Mouse (Mus musculus): ENCODE data around the gene Rpn2. TPM values are rescaled to one million over a fixed set of nuclear protein-coding genes. Genes with fewer than 3 reads are reported as not detected.
A peak's percentile ranks its signal among the peaks of the same experiment; 100 is the strongest.

The Rpn2 gene
- total RNA-seq (2021), result 100 to 1,000 TPM; 137 to 145 TPM
- long read RNA-seq, transcript Rpn2-202 (17 exons, 2,756 nt), result major isoform, 66 of 282 reads
- long read RNA-seq, transcript Rpn2-205 (17 exons, 1,944 nt), result minor isoform, 10 of 282 reads
- long read RNA-seq, partial matches to known transcripts, result 19 of 282 reads
- long read RNA-seq, other reads (novel, unspliced or antisense), result 187 of 282 reads

DNA sequence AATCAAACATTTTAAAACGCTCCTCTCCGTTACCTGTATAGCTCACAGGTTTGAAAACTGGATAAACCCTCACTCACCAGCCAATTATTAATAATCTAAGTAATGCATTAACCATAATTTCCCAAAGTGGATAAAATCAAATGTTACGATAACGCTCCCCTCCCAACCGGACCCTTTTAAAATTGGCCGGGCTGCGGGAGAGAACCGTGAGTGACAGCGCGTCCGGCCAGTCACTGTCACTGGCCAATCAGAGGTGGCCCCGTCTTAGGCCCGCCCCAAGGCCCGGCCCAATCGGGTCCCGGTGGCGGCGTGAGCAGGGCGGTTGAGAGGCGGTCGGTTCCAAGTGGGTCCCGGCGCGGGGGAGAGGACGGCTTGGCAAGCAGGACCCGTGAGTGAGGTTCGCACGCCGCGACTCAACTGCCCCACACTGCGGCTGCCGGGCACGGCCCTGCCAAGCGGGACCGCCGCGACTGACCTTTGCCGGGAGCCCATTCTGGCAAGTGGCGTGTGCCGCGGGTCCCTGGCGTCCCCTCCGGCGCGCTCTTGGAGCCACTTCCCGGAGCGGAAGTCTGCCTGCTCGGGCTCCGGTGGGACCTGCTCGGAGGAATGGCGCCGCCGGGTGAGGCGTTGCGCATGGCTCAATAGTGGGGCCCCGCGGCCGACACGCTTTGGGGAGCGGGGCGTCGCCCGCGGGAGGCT lies at the start of gene Rpn2:
Gene Rpn2 (plus strand): TSS at position 301 of the 699 bp plus-strand sequence.
- DNase-seq (ENCODE audit: low spot score in 2 of 2), result peak; percentile 95 to 97

DNA sequence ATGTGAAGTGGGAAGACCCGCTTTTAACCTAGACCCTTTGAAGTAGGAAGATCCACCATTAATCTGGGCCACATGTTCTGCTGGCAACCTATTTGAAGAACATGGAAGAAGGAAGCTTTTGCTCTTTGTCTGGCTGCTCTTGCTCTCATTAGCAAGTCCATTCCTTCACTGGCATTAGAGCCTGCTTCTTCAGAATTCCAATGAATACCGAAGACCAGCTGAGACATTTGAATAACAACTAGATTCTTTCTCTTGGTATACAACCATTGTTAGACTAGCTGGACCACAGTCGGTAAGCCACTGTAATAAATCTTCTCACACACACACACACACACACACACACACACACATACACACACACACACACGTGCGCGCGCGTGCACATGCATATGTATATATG lies 42.9 kb upstream of the Rpn2 start:
- DNase-seq (ENCODE audit: low spot score in 2 of 2), result no peak

DNA sequence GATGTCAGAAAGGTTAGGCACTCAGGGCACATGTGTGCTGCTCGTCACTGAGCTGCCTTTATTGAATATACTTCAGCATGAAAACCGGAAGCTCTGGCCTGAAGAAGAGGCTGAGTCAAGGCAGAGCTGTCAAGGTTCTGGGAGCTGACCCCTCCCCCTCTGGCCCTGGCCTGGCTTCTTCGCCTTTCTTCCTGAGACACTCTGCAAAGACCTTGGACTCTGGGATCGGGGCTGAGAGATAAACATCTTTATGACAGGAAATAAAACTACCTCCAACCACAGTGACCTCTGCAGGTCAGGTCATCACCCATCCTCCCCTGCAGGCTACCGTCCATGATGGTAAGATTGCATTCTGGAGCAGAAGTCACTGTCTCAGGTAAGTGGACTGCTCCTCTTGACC lies 33.8 kb upstream of the Rpn2 start:
- DNase-seq (ENCODE audit: low spot score in 2 of 2), result no peak

DNA sequence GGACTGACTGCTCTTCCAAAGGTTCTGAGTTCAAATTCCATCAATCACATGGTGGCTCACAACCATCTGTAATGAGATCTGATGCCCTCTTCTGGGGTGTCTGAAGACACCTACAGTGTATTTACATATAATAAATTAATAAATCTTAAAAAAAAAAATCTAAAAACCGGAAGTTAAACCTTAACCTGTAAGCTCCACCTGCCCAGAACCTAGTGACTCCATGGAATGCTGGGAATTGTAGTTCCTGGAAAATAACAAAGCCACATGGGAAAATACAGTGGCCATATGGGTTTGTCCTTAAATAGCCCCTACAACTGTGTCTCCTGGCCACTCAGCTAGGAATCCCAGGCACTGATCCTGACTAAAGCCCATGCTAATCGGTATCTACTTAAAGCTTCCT lies 33.2 kb upstream of the Rpn2 start:
- no peak for DNase-seq (ENCODE audit: low spot score in 2 of 2)

DNA sequence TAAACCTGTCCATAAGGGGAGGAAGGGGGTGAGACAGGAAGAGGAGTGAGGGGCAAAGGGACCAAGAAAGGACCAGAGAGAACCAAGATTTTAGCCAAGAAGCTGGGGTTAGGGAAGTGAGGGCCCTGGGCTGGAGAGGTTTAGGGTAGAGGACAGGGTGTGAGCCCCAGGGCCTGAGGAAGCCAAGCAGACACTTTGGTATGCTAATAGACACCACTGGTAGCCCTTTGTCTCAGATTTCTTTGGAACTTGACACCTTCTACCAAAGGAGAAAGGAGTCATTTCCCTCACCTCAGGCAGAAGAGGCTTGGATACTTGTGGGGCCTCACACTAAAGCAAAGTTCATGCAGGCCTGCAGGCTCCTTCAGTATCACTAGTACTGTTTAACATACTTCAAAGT lies 30.7 kb upstream of the Rpn2 start:
- DNase-seq (ENCODE audit: low spot score in 2 of 2), result no peak

DNA sequence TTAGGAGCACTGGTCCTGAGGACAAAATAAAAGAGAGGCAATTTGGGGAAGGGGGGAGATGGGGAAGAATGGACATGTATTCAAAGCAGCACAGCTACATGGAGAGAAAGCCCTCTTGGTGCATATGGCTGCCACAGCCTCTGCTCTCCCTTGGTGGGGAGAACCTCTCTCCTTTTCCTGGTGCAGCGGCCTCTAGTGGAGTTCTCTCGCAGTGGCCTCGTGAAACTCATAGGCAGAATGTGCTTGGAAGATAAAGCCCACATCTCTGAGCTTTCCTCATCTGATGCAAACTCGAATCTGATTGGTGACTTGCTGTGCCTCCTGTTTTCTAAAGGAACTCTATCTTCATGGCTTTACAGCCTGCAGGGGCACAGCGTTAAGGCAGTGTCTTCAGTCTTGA lies 19.1 kb upstream of the Rpn2 start:
- DNase-seq (ENCODE audit: low spot score in 2 of 2), result peak; percentile 34 to 77

DNA sequence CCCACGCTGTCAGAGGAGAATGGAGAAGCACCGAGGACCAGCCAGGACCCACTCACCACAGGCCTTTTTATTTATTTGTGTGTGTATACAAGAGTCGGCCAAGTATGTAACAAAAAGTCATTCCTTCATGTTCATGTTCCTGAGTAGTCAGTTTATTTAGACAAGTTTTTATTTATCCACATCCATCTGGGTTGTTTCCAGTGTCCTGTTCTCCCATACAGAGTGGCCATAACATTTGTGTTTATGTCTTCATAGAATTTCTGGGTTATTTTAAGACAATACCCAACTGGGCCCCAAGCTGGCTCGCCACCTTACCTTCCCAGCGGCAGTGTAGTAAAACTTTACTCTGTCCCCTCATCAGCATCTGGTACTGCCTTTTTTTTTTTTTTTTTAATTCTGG lies 16.9 kb upstream of the Rpn2 start:
- DNase-seq (ENCODE audit: low spot score in 2 of 2), result no peak

DNA sequence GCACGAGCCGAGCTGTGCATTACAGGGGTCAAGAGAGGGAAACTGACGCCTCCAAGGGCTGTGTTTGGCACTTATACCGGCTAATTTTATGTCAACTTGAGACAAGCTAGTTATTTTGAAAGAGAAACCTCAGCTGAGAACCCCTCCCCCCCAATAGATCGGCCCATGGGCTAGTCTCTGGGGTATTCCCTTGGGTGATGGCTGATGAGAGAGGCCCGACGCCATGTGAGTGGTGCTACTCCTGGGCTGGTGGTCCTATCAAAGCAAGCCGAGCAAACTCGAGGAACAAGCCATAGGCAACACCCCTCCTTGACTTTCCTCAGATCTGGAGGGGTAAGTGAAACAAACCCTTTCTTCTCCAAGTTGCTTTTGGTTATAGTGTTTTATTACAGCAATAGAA lies 16.3 kb upstream of the Rpn2 start:
- no peak for DNase-seq (ENCODE audit: low spot score in 2 of 2)

DNA sequence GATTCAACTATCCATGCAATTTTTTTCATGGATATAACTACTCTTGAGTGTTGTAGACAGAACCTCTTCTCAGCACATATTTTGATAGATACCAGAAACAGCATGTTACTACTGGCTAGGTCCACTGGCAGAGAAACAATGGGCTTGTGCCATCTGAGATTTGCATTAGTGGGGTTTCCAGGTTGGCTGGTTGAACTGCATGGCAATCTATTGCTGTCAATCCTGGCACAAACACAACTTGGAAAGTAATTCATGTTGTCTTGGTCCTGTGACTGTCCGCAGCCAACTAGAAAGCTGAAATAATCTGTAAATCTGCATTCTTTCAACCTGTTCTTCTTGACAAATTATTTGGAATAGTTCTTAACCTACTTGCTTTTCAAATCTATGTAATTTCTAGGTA lies 15.7 kb upstream of the Rpn2 start:
- DNase-seq (ENCODE audit: low spot score in 2 of 2), result no peak

DNA sequence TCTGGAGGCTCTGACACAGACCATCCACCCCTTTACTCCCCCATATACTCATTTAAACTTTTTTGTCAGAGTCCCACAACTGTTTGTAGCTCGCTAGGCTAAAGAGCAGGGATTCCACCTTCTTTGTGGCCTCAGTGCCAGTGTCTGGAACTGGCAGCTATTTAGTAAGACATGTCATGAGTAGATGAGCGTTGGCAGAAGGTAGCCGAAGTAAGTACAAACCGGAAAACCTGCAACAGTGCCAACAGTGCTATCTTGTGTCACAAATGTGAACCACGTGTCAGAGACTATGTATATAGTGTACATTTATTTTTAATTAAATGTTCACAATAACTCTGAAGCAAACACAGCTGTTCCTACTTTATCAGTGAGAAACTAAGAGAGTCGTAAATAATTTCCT lies 15.0 kb upstream of the Rpn2 start:
- no peak for DNase-seq (ENCODE audit: low spot score in 2 of 2)

DNA sequence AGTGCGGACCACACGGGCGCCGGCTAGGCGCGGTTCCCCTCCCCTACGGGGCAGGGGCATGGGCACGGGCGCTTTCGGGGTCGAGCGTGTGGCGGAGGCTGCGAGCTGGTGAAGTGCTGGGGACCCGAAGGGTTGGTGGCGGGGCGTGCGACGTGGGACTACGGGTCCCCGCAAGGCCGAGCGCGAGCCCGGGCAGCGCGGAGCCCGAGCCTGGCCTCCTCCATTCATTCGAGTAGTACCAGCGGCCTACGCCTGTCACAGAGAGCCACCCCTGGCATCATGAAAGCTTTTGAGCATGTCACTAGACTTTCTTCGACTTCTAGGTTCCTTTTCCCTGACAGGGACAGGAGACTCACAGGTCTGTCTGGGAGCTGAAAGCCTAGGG lies 591 bp downstream of the Rpn2 start, which contains the start of gene Mroh8:
Gene Mroh8 (minus strand): TSS at position 134 of the 385 bp plus-strand sequence.
- peak in 1 of 2 experiments; percentile 77 for DNase-seq (ENCODE audit: low spot score in 2 of 2)

DNA sequence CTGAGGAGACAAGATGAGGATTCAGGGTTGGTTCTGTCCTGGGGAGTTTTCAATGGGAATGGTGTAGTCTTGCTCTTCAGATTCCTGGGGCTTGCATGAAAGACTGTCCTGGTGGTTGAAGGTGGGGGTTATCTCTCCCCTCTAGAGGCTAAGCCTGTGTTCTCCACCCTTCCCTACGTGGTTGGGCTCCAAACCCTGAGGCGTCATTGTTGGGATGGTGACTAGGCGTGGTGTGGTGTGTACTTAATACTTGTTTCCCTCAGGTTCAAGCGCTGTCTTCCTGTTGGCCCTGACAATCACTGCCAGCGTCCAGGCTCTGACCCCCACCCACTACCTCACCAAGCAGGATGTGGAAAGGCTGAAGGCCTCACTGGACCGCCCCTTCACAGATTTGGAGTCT lies 4.5 kb downstream of the Rpn2 start:
- DNase-seq (ENCODE audit: low spot score in 2 of 2), result no peak

DNA sequence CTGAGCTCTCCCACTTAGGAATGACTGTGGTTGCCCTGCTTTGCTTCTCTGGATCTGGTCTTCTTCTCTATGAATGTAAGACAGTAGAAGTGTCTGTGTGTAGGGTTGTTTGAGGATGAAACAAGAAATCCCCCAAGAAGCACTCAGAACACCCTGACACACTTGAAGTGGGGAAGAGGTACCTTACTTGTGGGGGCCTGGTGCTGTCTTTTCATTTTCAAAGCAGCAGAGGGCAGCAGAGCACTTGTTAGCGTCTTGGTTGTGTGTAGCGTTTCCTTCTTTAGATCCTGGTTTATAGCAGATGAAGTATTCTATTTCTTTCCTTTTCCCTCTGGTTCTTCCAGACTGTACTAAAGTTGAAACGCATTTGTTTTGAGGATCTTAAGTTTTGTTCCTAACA lies 8.7 kb downstream of the Rpn2 start:
- DNase-seq (ENCODE audit: low spot score in 2 of 2), result peak; percentile 28 to 69

DNA sequence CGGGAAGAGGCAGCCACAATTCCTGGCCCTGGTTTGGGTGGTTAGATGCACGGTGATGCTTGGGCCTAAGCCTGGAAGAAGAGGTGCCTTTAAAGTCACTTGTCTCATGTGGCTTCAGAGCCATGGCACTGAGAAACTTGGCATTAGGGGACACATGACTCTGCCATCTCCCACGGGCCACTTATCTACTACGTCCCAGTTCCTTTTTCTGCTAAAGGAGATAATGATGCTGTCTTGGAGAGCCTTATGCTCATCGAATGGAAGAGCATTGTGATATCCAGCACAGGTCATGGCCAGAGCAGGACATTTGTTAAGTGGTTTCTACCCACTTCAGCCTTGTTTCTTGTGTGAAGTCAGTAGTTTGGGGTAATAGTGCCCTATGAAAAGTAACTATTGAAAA lies 10.2 kb downstream of the Rpn2 start:
- no peak for DNase-seq (ENCODE audit: low spot score in 2 of 2)

DNA sequence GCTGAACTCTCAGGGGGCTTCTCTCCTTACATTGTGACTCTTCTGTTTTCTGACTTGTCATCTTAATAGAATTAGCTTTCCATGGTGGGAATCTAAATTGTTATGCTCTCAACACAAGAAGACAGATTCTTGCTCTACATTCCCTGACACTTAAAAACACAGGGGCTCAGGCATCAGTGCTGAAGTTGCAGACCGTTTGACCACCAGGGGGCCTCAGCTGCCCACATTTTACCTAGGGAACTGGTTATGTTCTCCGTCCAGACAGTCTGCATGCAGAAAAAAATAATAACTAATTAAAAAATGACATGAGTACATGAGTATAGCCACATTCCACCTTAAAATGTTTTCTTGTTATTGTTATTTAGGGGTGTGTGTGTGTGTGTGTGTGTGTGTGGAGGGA lies 13.3 kb downstream of the Rpn2 start:
- DNase-seq (ENCODE audit: low spot score in 2 of 2), result peak; percentile 40 to 84

DNA sequence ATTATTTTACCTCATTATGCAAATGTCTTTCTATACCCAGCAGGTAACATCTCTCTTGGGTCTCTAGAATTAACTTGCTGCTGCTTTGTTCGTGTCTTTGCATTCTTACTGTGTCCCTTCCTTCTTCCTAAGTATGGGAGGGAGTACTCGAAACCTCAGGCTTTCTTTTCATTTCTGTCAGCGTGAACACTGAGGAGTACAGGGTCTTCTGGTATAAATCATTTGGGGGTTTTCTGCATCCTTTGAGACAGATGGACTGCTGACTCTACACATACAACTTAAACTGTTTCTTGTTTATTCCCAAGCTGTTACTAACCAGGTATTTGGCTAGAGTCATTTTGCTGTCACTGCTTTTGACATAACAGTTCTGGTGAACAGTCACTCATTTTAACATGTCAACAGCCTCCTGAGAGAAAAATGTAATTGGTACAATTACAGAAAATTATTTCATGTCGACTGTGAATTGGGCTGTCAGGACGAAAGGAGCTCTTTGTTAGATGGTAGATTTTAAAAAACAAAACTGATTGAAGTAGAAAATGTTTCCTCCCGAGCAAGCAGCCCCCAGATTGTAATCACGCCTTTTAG lies 17.4 kb downstream of the Rpn2 start:
- DNase-seq (ENCODE audit: low spot score in 2 of 2), result no peak

DNA sequence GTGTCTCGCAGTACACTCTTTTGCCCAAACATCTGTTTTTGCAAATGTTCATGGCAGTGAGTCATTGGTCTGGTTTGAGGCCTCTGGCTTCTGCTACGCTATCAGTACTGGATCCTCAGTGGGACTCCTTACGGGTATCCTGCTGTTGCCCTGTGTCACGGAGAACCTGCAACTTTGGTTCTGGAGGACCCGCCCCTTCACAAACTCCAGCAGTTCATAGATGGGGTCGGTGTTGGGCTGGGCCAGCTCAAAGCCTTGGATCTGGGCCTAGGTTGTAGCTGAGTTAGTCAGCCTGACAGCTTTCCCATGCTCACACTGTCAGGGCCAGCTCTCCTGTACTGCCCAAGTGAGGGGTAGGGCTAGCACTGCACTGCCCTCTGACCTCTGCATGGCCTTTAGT lies 21.2 kb downstream of the Rpn2 start:
- no peak for DNase-seq (ENCODE audit: low spot score in 2 of 2)

DNA sequence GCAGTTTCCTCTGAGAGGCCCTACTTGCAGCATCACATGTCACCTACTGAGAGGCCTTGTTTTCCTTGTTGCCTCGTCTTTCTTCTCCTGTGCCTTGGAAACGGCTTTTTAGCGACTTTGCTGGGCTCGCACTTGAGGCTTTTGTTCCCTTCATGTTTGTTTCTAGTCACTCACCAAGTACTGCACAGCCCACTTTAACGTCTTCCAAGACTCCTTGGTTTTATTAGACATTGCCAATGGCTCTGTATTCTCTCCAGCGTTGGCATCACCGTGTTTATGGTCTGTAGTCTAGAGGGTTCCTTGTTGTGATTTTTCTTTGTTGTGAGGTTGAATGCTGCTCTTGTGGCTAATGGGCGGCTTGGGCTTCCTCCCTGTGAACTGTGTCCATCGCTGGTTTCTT lies 24.3 kb downstream of the Rpn2 start:
- peak in 1 of 2 experiments; percentile 44 for DNase-seq (ENCODE audit: low spot score in 2 of 2)

DNA sequence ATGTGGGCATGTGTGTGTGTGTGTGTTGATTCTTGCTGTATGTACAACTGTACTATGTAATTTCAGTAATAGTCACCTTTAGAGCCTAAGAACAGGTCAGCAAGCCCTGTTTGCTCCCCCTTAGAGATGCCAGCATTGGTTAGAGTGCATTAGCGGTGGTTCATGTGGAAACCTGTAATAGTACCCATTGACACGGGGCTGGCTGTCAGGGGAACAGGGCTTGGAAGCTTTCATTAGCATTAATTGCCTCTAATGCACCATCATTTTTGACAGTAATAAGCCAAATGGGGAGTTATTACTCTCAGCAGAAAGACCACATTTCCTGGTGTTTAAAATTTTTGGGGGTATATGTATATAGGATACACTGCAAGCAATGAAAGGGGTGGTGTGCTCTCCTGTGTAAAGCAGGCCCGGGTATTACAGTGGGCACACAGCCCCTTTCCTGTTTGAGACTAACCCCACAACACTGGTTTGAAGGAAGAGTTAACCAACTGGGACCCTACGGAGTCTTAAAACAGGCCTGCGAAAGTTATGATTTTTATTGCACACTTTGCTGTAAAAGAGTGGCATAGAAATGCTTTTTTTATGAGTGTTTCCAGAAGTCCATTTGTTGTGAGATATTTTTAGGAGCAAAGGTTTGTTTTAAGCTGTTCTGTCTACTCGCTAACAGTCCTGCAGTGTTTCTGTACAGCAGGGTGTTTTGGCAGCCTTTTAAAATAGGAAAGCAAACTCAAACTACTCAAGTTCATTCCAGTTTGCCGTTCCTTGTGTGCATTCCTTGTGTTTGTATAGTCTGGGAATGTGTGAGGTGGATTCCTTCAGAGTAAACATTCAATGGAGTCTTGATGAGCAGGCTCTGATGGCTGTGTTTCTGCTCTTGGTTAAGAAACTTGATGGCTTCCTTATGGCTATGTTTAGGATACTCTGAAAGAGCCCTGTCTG lies 27.5 kb downstream of the Rpn2 start:
- no peak for DNase-seq (ENCODE audit: low spot score in 2 of 2)

DNA sequence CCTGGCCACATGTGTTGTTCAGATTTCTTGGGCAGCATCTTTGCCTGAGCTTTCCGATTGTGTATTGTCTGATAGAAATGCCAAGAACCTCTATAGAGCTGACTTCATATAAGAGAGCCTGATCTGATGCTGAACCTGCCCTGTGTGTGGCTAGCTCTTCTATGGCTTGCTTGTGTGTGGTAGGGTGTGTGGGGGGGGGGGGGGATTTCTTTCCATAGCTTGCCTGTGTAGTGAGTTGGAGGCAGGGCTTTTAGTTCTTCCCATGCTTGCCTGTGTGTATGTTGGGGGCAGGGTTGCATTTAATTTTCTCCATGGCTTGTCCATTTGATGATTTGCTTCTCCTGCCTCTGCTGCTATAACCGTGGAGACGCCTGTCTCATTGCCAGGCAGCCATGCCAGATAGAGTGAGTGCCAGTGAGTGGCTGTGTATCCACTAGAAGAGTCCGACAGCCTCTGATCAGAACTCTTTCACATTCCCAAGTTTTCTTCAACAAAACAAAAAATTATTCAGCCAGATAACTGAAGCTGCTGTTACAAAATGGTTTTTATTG lies 29.0 kb downstream of the Rpn2 start:
- DNase-seq (ENCODE audit: low spot score in 2 of 2), result peak in 1 of 2 experiments; percentile 32

DNA sequence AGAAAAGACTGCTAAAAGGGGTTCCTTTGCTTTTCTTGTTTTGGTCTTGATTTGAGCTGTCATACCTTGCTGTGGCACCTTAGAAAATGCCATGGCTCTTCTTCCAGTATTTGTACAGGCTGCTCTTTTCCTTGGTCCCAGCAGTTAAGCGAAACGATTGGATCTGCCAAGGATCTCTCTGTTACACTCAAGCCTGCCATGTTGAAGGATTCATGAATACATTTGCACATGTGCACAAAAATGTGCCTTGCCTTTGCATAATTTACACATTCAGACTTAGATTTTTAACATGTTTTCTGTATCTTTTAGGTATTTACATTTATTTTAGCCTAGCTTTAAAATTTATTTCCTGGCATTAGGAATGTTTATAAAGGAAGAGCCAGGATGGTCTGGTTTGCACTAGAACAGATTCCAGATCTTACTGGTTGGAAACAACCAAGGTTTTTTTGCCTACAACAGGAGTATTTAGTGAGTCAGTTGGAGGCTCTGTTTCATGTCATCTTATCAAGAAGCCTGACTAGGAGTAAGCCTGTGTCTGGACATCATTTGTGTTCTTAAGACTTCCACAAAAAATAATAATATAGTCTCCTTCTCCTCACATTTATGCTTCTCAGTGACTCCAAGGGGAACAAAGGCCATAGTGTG lies 29.6 kb downstream of the Rpn2 start:
- no peak for DNase-seq (ENCODE audit: low spot score in 2 of 2)

Measured in layer of hippocampus, adult 18-20 months (tissue).